Mouse (Mus musculus) ZHBTc4 (cell line): Measurements from ENCODE around the gene Hist1h2bk.
A peak's percentile ranks its signal among the peaks of the same experiment; 100 is the strongest.

Experiments
- DNase-seq: peaks from one replicate; pipeline ENCODE4 v3.0.0-alpha.2; 2011; ENCODE audit warnings: low read depth, low spot score

The Hist1h2bk gene

DNA sequence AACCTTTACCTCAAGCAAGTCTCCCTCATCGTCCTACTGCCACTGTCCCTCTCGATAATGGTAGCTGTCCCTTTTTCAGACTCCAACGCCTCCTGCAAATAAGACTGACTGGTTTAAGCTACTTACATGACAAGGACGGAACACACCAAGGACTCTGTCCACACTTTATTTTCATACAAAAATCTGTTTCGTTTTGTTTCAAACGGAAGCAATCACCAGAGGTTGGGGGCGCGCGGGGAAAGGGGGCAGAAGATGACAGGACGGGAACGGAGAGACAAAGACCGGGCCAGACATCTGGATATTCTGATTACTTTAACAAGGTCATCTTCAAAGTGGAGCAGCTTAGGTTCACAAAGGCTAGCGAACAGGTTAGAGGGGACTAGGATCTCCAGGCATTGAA, 22.0 kb upstream of the Hist1h2bk start:
- no peak for DNase-seq

DNA sequence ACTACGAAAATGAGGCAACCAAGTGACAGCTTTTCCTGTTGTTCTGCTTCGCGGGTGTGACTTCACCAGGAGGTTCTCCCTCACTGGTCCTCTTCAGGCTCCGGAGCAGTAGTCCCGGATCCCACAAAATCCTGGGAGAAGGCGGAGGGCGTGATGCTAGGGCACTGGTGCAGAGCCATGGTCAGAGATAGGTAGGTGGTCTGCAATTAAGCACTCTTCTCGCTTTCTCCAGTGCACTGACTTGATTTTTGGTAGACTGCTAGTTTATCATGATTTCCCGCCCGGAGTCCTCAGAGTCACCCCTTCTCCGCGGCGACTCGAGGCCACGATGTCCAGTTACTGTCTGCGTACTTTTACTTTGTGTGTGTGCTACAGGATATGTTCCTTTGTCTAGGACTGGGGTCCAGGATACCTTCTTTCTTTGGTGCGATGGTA, 21.2 kb upstream of the Hist1h2bk start:
- DNase-seq = no peak

DNA sequence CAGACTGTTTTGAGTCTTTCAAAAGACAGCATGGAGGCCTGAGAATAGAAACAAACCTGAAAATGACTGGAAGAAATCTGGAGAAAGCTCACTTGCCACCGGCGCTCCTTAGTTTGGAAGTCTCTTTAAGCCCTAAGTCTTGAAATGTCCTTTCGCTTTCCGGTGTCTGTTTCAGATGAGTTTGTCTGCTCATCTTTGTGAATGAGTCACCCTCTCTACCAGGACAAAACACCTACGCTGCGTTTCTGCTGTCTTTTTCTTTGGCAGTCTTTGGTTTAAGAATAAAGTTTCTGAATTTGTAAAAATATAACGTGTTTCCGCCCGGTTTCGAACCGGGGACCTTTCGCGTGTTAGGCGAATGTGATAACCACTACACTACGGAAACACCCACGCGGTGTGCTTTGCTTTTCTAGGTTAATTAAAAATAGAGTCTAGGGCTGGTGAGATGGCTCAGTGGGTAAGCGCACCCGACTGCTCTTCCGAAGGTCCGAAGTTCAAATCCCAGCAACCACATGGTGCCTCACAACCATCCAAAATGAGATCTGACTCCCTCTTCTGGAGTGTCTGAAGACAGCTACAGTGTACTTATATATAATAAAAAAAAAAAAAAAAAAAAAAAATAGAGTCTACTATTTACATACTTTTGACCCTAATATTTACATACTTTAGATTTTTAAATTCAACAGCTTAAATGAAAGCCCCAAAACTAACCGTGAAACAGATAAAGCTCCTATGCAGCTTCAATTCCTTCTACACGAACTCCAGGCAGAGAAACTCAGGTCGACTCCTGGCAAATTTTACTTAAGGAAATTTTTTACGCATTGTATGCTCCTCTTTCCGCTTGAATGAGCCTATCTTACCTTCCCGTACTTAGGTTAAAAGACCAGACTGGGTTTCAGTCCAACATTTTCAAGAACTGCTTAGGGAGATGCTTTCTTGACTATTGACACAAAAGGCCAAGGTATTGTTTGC, 19.9 kb upstream of the Hist1h2bk start:
- peak; percentile 93 for DNase-seq

DNA sequence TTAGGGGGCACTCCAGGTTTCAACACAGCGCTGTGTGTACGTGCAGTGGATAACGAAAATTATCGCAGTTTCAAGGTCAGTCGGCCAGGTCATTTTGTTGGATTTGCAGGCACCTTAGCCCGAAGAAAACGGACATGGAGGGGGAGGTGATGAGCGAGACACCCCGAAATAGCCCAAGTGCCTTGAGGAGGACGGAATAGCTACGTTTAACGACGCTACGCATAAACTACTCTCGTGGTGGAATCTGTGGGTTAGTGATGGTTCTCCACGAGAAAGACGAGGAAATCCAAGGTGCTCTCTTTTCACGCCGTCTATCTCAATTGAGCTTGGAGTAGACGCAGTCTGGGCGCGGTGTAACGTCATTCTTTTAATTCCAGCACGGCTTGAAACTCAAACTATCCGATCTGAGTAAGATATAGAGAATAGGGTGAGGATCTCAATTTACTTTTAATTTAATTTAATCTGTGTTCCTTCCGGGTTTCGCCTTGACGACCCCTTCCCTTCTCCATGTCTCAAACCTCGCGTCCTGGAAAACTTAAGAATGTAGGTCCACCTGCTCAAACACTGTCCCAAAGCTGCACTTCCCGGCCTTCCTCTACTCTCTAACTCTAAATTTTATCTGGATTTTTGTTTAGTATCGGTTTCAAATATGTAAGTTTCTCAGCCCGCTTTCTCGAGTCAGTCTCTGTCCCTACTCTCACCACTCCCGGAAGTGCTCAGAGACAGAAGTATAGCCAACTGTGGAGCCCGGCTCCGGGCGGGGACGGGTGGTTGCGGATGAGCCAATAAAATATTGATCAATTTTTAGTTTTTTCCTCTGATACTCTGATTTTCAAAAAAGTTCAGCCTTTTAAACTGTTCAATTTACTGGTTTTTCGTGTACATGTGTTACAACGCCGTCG, 15.5 kb upstream of the Hist1h2bk start:
- DNase-seq = no peak

DNA sequence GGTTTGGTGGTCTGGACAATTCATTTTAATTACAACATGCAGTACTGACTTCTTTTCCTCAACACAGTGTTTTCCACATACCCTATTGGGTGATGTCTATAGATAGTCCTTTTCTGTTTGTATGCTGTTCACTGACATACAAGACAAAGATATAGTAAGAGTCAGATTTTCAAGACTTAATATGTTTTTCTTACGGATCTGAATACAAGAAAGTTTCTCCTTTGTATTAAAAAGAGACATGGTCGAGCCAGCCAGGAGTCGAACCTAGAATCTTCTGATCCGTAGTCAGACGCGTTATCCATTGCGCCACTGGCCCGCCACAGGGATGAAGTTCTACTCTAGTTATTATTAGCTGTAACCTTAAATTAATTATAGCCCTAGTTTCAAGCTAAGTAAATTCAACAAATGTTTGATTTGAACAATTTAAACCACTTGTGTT, 14.8 kb upstream of the Hist1h2bk start:
- peak; percentile 71 for DNase-seq

DNA sequence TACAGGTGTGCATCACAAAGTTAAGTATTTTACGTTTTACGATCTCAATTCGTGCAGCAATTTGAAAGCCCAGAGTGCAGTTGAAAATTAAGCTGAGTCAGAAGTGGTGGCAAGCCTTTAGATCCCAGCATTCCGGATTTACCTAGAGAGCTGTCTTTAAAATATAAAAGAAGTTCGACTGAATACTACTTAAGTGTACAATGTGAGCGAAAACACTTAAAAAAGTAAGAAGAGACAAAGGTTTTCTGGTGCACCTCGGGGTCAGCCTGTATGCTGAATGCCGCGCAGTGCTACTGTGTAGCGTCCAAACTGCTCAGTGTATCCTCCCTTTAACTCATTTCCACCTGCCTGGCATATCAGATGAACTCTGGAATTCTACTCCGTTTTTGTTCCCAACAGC, 14.1 kb upstream of the Hist1h2bk start:
- no peak for DNase-seq

DNA sequence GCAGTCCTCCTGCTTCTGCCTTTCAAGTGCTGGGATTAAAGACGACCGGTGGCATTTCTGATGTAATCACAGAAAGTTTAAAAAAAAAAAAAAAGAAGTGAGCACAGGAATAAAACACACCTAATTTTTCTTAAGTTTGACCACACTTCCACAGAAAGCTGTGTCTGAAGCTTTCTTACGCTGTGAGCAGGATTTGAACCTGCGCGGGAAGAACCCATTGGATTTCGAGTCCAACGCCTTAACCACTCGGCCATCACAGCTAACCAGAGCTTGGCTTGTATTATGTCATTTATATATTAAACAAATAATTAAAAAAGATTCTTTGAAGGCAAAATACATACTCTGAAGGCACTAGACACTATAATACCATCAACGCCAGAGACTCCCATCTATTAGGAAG, 13.4 kb upstream of the Hist1h2bk start:
- peak; percentile 92 for DNase-seq

DNA sequence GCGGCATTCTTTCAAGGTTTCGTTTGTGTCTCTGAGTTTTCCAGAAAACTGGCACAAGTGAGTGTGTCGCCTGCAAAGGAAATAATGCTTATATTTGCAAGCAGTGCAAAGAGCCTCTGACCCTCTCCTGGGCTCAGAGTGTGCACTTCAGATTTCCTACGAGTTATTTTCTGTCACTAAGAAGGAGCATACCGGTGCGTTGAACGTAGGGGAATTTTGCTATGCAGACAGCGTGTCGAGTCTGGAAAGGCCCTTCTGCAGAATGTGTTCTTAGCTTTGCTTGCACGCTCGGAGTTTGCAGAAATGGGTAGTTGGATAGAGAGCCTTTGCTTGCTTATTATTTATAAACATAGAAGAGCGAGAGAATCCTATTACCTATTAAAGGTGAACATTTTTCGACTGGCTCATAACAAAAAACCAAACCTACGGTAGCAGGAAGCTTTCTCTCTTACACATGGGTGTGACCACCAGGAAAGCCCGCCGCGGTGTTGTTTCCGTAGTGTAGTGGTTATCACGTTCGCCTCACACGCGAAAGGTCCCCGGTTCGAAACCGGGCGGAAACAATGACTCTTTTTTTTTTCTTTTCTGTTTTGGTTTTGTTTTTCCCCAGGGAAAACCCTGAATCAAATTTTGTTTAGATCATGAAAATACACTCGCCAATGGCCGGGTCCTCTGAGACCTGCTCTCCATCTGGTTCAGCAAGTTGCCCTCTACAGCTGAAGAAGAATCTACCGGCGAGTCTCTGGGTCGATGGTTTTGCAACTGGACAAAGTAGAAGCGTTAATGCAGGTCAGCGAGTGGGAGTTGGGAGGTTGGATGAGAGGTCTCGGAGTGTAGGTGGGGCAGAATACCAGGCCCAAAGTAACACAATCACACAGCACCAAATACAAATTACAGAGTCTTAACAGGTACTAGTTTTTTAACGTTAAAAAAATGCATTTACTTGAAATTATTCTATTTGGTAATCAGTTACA, 9.3 kb upstream of the Hist1h2bk start:
- peak; percentile 89 for DNase-seq

DNA sequence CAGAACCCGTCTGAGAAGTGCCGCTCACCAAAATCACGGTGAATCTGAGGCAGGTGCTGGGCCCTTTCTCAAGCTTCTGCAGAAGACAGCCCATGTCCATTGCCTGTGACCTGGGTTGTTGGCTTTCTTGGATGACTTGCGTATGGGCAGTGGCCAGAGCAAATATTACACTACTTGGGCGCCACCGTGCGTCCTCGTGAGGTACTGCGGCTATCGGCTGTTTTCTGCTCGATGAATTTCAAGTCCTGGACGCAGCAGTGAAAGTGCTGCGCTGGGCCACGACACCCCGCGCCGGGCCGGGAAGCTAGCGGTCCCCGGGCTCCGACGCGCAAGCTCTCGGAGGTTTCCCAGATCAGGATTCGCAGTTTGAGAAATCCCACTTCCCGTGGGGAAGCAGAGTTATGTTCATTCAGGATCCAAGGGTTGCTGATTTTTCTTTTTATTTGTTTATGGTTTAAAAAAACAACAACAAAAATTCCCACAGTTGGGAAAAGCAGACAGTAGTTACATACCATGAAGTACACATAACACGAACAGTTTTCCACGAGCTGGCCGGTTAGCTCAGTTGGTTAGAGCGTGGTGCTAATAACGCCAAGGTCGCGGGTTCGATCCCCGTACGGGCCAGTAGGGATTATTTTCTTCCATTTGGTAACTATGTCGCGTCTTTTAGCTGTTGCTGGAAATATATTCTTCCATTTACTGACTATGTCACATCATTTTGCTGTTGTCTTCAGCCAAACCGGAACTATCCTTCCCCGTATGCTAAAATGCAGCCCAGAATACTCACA, 6.8 kb upstream of the Hist1h2bk start:
- DNase-seq = peak; percentile 97

DNA sequence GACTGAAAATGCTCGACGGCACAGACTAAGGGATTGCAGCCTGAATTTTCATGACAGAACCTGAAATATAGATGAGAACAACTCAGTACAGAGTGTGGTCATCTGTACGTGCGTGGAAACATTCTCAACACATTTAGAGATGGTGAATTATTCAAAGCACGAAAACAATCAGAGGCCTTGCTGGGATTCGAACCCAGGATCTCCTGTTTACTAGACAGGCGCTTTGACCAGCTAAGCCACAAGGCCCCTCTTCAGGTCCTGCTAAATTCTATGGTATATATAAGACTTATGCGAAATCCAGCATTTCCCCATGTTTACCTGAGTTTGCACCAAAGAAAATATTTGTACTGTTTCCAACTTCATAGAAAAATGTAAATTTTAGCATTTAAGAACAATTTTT, 5.7 kb upstream of the Hist1h2bk start:
- peak; percentile 74 for DNase-seq

DNA sequence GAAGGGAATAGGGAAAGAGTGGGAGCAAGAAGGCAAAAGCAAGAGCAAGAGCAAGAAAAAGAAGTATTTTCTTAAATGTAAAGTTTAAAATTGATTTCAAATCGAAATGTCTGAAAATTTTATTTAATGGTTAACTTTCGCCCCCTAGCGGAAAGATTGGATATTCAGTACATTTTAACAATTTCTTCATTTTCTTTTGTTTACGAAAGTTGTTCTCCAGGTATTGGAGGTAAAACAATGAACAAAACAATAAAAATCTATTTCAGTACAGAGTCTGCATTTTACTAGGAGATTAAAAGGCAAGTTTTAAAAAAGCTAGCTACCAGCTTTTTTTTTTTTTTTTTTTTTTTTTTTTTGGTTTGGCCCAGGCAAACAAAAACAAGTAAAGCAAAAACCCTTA, 5.2 kb upstream of the Hist1h2bk start:
- peak; percentile 52 for DNase-seq

DNA sequence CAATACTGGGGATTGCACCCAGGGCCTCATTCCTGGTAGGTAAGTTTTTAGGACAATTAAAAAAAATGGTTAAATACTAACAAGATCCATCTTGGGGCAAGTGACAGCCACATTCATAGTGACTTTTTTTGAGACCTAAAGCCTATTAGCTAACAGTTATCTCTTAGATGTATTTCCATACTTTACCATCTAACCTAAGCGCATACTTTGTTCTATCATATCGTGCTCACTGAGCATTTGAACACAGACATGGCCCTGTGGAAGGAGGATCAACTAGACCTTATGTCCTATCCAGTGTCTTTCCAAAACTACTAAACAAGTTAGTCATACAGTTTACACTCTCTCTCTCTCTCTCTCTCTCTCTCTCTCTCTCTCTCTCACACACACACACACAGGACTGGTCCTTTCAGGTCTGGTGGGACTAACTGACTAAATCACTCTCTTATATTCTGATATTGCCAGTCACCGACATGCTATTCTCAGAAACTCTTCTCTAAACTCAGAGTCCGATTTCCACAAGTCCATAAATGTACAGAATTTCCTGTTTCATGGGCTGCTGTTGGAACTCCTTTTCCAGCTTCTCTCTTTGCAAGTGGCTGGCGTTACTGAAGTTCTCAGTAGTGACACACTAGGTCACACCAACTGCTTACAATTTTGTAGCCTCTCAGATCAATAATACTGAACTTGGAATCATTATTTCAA, 1.8 kb upstream of the Hist1h2bk start:
- DNase-seq = no peak

DNA sequence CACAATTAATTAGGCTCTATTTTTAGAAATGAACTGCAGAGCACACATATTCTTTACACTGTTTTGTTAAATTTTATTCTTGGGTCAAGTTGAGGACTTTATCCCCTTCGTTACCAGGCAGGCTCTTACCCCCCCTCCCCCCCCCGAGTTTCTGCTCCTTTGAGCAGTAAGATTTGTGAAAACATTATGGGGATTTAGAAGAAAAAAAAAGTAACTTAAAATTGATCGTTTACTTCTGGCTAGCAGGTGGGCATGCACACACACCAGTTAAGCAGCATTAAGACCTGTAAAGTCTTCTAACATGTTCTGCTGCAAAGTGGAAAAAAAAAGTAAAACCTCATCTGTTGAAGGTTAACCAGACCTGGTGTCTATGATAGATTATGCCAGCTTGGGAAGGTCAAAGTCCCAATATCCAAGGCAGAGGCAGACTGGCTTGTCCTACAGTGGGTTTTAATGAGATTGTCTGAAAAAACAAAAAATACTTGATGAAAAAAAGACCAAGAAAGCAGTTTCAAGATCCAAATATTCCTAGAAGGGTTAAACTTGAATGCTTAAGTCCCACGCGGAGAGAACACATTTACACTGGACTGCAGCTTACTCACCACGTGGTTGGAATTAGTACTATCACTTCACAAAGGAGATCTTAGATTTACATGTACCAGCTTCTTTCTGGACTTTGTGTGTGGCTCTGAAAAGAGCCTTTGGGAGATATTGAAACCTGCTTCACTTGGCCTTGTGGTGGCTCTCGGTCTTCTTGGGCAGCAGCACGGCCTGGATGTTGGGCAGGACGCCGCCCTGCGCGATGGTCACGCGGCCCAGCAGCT, 1.0 kb upstream of the Hist1h2bk start:
- DNase-seq = peak; percentile 60

DNA sequence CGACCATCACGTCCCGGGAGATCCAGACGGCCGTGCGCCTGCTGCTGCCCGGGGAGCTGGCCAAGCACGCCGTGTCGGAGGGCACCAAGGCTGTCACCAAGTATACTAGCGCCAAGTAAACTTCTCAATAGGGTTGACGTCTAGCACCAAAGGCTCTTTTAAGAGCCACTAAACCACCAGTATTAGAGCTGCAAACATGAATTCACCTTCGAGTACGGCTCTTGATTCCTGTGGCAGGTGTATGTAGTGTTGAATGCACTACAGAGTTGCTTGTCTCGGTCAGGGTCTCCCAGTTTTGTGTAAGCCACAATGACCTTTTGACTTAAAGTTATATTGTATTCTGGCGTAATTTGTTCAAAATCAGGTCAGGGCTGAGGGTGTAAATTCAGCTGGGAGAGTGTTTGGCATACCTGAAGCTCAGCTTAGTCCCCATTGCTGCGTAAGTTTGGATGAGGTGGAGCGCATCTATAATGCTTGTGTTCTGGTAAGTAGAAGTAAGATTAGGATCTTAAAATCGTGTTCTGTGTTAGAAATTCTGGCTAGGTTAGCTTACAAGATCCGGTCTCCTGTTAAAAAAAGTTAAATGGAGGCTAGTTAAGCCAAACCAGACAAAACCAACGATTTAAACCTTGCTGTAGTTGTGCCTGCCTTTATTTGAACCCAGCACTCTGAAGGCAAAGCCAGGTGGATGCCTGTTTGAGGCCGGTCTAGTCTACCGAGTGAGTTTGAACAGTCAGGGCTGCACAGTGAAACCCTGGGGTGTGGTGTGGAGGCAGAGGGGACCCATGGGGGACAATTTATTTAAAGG, 683 bp downstream of the Hist1h2bk start:
- peak; percentile 69 for DNase-seq

DNA sequence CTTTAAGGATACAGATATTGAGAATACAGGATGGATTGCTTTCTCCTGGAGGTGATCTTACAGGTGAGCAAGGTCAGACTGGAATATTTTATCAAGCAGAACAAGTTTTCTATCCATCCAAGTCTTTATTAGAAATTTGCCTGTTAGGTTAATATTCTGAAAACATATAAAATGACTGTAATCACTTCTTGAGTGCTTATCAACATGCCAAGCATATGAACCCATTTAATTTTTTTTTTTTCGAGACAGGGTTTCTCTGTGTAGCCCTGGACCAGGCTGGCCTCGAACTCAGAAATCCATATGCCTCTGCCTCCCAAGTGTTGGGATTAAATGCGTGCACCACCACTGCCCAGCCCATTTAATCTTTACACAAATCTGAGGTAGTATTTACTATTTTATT, 1.3 kb downstream of the Hist1h2bk start:
- no peak for DNase-seq

DNA sequence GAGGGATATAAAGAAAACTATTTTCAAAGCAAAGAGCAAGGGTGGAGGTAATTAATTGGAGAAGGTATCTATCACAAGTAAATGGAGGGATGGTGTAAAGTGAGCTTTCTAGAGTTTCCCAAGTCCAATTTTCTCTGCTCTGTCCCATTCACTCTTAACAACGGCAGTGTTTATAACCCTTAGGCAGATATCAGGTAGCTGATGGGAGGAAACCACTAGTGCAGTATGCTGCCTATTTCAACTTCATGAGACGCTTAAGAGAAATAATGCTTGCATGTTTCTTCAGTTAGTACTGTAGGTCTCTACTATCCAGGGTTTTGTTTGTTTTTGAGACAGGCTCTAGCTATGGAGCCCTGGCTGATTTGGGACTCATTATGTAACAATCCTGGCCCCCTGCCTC, 1.7 kb downstream of the Hist1h2bk start:
- DNase-seq = no peak

DNA sequence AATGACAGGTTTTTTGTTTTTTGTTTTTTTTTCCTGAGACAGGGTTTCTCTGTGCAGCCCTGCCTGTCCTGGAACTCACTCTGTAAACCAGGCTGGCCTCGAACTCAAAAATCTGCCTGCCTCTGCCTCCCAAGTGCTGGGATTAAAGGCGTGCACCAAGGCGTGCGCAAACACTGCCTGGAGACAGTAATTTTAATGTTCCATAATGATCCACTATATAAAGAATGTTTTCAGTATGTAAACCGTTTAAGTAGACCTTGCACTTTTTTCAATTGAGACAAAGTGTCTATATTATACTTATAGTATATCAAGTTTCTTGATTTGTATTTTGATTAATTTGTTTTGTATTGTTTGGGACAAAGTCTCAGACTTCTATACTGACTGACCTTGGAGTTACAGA, 3.7 kb downstream of the Hist1h2bk start:
- no peak for DNase-seq

DNA sequence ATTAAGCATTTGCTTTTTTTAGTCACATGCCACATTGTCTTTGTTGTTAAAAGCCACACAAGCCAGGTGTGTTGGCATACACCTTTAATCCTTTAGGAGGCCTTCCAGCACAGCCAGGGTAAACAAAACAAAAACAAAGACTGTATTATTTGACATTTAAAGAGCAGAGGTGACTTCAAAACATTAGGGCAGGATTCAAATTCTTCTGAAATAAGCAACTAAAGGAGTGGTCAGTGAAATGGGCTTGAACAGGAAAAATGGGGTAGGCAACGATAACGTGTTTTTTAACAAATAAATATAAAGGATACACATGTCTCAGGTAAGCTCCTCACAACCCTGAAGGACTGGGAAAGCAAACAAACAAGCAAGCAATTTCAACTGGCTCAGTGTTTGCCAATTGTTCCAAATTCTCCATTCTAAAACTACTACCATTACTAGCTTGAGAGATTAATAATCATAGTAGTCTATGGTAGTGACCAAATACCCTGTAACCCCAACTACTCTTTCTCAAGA, 4.3 kb downstream of the Hist1h2bk start:
- peak; percentile 54 for DNase-seq
